Mouse (Mus musculus): ENCODE results near the gene Clec4g. TPM values are rescaled to one million over a fixed set of nuclear protein-coding genes. Genes with fewer than 3 reads are reported as not detected.

Clec4g gene
- polyA plus RNA-seq, 1 experiment from 2014 or later, result not detected

DNA sequence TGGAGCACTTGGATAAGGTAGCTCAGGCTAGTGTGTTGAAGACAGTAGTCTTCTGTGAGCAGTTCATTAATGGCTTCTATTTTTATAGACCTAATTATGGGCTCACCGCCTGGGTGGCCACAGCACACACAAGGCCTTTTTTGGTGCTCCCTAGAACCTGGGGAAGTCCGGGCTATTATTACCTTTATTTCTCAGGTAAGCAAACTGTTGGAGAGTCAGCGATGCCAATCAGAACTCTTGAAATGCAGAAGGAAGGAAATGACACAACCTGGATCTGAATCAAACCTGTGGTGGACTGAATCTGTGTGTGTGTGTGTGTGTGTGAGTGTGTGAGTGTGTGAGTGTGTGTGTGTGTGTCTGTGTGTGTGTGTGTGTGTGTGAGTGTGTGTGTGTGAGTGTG is 26.3 kb downstream of the Clec4g start, which contains the start of gene Fcer2a:
Gene Fcer2a, minus strand, starts transcription at position 55 of the 400 bp plus-strand sequence.
- H3K4me3 ChIP-seq (ENCODE audit: low read depth, low read length), result no peak within 1 kb of the TSS
- no peak within 1 kb of the TSS for H3K9ac ChIP-seq
- H3K9me3 ChIP-seq (ENCODE audit: low read depth, low read length), result no peaks in the 10 kb centered on the region
- WGBS, result 86% methylated on average over 3 of the region's 3 CpGs
- ATAC-seq (ENCODE audit: insufficient read depth), result no peak
- TF ChIP-seq CTCF (IDR thresholded peaks at IDR 0.05; ENCODE audit: low read depth), result no peak
- H3K4me2 ChIP-seq, result no peak within 1 kb of the TSS
- H3K27me3 ChIP-seq (ENCODE audit: insufficient read depth, low read length), result no peaks in the 10 kb centered on the region
- no peak for DNase-seq
- no peak within 1 kb of the TSS for H3K27ac ChIP-seq (ENCODE audit: low read depth)
- no peaks in the 10 kb centered on the region for H3K4me1 ChIP-seq (ENCODE audit: insufficient read depth)
- no peaks in the 10 kb centered on the region for H3K36me3 ChIP-seq (ENCODE audit: insufficient read depth)

DNA sequence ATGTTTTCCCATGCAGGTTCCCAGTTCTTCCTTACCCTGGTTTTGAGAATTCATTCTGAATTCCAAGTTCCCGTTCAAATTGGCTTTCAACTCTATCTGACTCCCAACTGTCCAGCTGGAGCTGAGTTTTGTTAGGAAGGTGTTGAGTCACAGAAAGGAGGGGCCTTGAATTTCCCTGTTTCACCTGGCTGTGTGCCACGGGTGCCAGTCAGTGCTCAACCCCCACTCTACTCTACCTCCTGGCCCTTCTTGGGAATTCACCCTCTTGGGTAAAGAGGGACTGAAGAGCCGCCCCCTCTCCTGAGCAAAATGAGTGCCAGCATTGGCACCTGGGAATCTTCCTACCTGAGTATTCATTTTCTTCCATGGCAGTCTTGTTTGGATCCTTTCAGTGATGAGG is 29.7 kb downstream of the Clec4g start:
- H3K9me3 ChIP-seq (ENCODE audit: low read depth, low read length), result no peaks in the 10 kb centered on the region
- H3K27me3 ChIP-seq (ENCODE audit: insufficient read depth, low read length), result no peaks in the 10 kb centered on the region
- no peaks in the 10 kb centered on the region for H3K4me1 ChIP-seq (ENCODE audit: insufficient read depth)
- H3K4me2 ChIP-seq, result no peak overlapping the region
- H3K4me3 ChIP-seq (ENCODE audit: low read depth, low read length), result no peak overlapping the region
- DNase-seq, result no peak
- TF ChIP-seq CTCF (IDR thresholded peaks at IDR 0.05; ENCODE audit: low read depth), result no peak
- H3K36me3 ChIP-seq (ENCODE audit: insufficient read depth), result no peaks in the 10 kb centered on the region
- no peak for ATAC-seq (ENCODE audit: insufficient read depth)
- 70% methylated on average over 3 of the region's 3 CpGs for WGBS
- no peak overlapping the region for H3K27ac ChIP-seq (ENCODE audit: low read depth)
- no peak overlapping the region for H3K9ac ChIP-seq

DNA sequence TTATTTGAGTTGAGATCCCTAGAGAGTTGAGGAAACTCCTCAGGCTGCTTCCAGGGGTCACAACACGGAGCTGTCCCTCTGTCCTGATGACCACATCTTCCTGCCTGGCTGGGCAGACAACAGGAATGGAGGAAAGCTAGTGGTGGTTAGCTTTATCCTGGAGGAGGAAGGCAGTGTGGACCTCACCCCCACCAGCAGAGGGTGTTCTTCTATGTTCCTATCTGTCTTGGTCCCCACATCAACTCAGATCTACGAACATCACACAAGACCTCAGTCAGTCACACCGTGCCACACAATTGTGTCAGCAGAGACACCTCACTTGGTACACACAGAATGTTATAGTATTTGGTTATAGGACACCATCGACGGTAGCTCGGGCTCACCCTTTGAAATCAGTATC is 32.9 kb downstream of the Clec4g start:
- no peak overlapping the region for H3K4me3 ChIP-seq (ENCODE audit: low read depth, low read length)
- TF ChIP-seq CTCF (IDR thresholded peaks at IDR 0.05; ENCODE audit: low read depth), result no peak
- no peak overlapping the region for H3K4me2 ChIP-seq
- H3K9me3 ChIP-seq (ENCODE audit: low read depth, low read length), result no peaks in the 10 kb centered on the region
- H3K27ac ChIP-seq (ENCODE audit: low read depth), result no peak overlapping the region
- DNase-seq (no peak), ATAC-seq (ENCODE audit: insufficient read depth) (no peak)
- H3K27me3 ChIP-seq (ENCODE audit: insufficient read depth, low read length), result no peaks in the 10 kb centered on the region
- H3K36me3 ChIP-seq (ENCODE audit: insufficient read depth), result no peaks in the 10 kb centered on the region
- H3K4me1 ChIP-seq (ENCODE audit: insufficient read depth), result no peaks in the 10 kb centered on the region
- 76% methylated on average over 6 of the region's 6 CpGs for WGBS
- H3K9ac ChIP-seq, result no peak overlapping the region

GRCm38 (mm10) chr8:3685422-3685821 is 35.0 kb downstream of the Clec4g start:
- WGBS, result 63% methylated on average over 5 of the region's 5 CpGs
- no peak for ATAC-seq (ENCODE audit: insufficient read depth)
- no peaks in the 10 kb centered on the region for H3K27me3 ChIP-seq (ENCODE audit: insufficient read depth, low read length)
- H3K9ac ChIP-seq, result no peak overlapping the region
- DNase-seq, result no peak
- no peak for TF ChIP-seq CTCF (IDR thresholded peaks at IDR 0.05; ENCODE audit: low read depth)
- no peak overlapping the region for H3K27ac ChIP-seq (ENCODE audit: low read depth)
- peaks cover 8% of the 10 kb centered on the region for H3K36me3 ChIP-seq (ENCODE audit: insufficient read depth)
- no peak overlapping the region for H3K4me2 ChIP-seq
- H3K4me3 ChIP-seq (ENCODE audit: low read depth, low read length), result no peak overlapping the region
- no peaks in the 10 kb centered on the region for H3K9me3 ChIP-seq (ENCODE audit: low read depth, low read length)
- H3K4me1 ChIP-seq (ENCODE audit: insufficient read depth), result no peaks in the 10 kb centered on the region

DNA sequence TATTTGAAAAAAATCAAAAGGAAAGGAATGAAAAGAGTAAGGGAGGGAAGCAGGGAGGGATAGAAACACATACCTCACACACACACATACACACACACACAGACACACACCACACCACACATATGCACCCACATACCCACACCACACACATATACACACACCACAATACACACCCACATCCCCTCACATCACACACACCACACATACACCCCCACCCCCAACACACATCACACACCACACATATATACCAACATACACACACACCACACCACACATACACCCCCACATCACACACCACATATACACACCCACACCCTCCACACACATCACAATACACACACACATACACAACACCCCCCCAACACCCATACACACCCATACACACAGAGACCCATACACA is 35.9 kb downstream of the Clec4g start:
- Histone ChIP-seq H3K27me3 (ENCODE audit: insufficient read depth, low read length) (no peaks in the 10 kb centered on the region), H3K4me3 (ENCODE audit: low read depth, low read length) (no peak overlapping the region), H3K4me1 (ENCODE audit: insufficient read depth) (no peaks in the 10 kb centered on the region), H3K27ac (ENCODE audit: low read depth) (no peak overlapping the region), H3K4me2 (no peak overlapping the region), H3K36me3 (ENCODE audit: insufficient read depth) (peaks cover 17% of the 10 kb centered on the region), H3K9ac (no peak overlapping the region), H3K9me3 (ENCODE audit: low read depth, low read length) (no peaks in the 10 kb centered on the region)
- no peak for TF ChIP-seq CTCF (IDR thresholded peaks at IDR 0.05; ENCODE audit: low read depth)
- ATAC-seq (ENCODE audit: insufficient read depth) (no peak), DNase-seq (no peak)

DNA sequence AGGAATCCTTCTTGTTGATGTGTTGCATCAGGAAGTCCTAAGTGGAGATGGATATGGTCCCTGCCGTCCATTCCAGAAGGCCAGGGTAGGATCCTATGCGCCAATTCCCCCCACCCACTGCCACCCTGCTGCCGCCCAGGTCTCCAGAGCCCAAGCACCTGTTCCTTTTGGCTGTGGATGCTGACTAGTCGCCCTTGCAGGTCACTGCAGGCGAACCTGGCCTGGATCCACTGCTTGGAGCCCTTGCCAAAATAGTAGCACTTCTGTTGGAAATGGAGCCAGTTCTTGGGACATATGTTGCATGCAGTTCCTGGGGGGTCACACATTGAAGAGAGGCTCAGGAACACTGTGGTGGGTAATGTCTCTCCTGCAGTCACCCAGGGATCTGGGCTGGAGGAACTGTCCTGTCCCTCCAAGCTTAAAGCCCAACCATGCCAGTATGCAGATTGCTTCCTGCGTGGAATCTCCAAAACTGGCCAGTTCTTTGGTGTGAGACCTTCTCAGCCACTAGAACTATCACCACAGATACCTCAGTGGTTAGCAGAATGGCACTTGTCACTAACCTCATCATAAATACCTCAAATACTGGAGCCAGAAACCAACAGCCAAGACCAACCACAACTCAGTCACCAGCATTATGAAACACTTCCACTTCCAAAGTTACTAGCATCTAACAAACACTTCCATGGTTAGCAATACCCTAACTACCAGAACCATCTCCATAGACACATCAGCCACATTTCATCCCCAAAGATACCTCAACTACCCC is 36.9 kb downstream of the Clec4g start:
- Histone ChIP-seq H3K9ac (no peak overlapping the region), H3K27me3 (ENCODE audit: insufficient read depth, low read length) (no peaks in the 10 kb centered on the region), H3K4me2 (no peak overlapping the region), H3K4me1 (ENCODE audit: insufficient read depth) (no peaks in the 10 kb centered on the region), H3K4me3 (ENCODE audit: low read depth, low read length) (no peak overlapping the region), H3K27ac (ENCODE audit: low read depth) (no peak overlapping the region), H3K36me3 (ENCODE audit: insufficient read depth) (peaks cover 27% of the 10 kb centered on the region), H3K9me3 (ENCODE audit: low read depth, low read length) (no peaks in the 10 kb centered on the region)
- WGBS, result 69% methylated on average over 6 of the region's 6 CpGs
- no peak for ATAC-seq (ENCODE audit: insufficient read depth)
- DNase-seq, result no peak
- TF ChIP-seq CTCF (IDR thresholded peaks at IDR 0.05; ENCODE audit: low read depth), result no peak

DNA sequence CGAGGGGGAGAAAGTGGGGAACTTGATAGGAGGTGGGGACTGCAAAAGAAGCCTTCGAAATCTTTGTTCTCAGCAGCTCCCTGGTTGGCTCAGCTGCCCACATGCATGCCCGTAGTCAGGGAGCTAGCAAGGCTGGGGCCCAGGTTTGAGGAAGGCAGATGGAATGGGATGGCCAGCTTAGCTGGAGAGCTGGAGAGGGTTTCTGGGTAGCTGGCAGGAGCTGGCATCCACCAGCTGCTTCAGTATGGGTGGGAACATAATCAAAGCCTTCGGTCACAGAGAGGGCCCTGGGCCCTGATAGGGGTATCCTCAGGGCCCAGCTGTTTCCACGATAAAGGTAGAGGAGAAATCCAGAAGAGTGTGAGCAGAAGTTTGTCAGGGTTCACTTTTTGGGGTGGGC is 38.0 kb downstream of the Clec4g start:
- no peak for TF ChIP-seq CTCF (IDR thresholded peaks at IDR 0.05; ENCODE audit: low read depth)
- Histone ChIP-seq H3K27ac (ENCODE audit: low read depth) (no peak overlapping the region), H3K9ac (no peak overlapping the region), H3K36me3 (ENCODE audit: insufficient read depth) (peaks cover 29% of the 10 kb centered on the region), H3K4me1 (ENCODE audit: insufficient read depth) (no peaks in the 10 kb centered on the region), H3K4me3 (ENCODE audit: low read depth, low read length) (no peak overlapping the region), H3K9me3 (ENCODE audit: low read depth, low read length) (no peaks in the 10 kb centered on the region), H3K4me2 (no peak overlapping the region), H3K27me3 (ENCODE audit: insufficient read depth, low read length) (no peaks in the 10 kb centered on the region)
- whole genome bisulfite sequencing, result 83% methylated on average over 5 of the region's 5 CpGs
- ATAC-seq (ENCODE audit: insufficient read depth) (no peak), DNase-seq (no peak)
